Comparison of ENCODE assay signal across 11 mouse cellular contexts in the genomic region with DNA sequence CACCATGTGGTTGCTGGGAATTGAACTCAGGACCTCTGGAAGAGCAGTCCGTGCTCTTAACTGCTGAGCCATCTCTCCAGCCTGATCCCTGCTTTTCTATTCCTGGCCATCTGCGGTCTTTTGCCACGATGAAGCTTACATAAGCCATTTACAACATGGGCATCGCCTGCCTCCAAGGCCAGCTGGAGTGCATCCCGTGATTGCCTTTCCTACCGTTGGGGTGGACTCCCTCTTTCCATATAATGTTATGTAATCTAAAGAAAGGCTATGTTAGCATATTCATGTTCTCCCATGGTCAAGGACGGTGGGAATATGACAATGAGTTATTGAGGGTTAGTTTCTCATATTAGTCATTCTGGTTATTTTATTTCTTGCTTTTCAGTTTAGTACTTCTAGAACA.
DNase-seq lines count a peak whose midpoint lies in the region.
"Had no signal": no experiment of that assay in that cellular context is flagged by ENCODE, and none has a peak within 500 bp of the region (broad histone marks: within the 10 kb centered on the region; RNA-seq: fewer than 3 reads in every experiment).

No protein-coding gene starts in this region.

- peak; percentile 23 for DNase-seq in adrenal gland, adult 8-10 months
- DNase-seq in adrenal gland, postnatal 4 days (ENCODE audit: low spot score in 2 of 2) = no peak
- peak; percentile 56 for DNase-seq in cerebellum, adult 9-10 months
- DNase-seq in cerebellum, postnatal 4 days (ENCODE audit: low spot score in 2 of 2) = no peak
- peak; percentile 37 for DNase-seq in adrenal gland, postnatal 14 days
- DNase-seq in liver = no peak
- DNase-seq: gastrocnemius, postnatal 10 days; heart, postnatal 10 days; heart, postnatal 4 days; kidney, adult 11 months; kidney, adult 9 months had no signal

Comparison
In these comparisons a context has a peak if more than half of its experiments do, and no peak if none do; other contexts are left out.
1. DNase-seq: peak in adrenal gland, adult 8-10 months (single experiment), cerebellum, adult 9-10 months (single experiment) and adrenal gland, postnatal 14 days (single experiment); none in adrenal gland, postnatal 4 days (0 of 2), cerebellum, postnatal 4 days (0 of 2) and liver (single experiment).